Mouse (Mus musculus): Measurements from ENCODE around the gene Isx. TPM values are rescaled to one million over a fixed set of nuclear protein-coding genes. Genes with fewer than 3 reads are reported as not detected.

Isx gene
- polyA plus RNA-seq, 1 experiment from 2014 or later: 90.8 TPM

Other genes with a start within 250 kb of the Isx start
- gene Hmgxb4, start 120.2 kb downstream of the Isx start, polyA plus RNA-seq (2014; fragmentation: Nextera tagmentation; extraction: Ambion mirVana): 44.3 and 46.3 TPM in 2 replicates
- 25.2 and 27.2 TPM in 2 replicates for gene Tom1, start 160.5 kb downstream of the Isx start, polyA plus RNA-seq (2014; fragmentation: Nextera tagmentation; extraction: Ambion mirVana)
- 8.8 and 10.1 TPM in 2 replicates for gene Hmox1, start 220.4 kb downstream of the Isx start, polyA plus RNA-seq (2014; fragmentation: Nextera tagmentation; extraction: Ambion mirVana)
- gene Mcm5, start 236.4 kb downstream of the Isx start, polyA plus RNA-seq (2014; fragmentation: Nextera tagmentation; extraction: Ambion mirVana): 153 and 168 TPM in 2 replicates

Measured in intestine, embryonic 14.5 days (tissue).